Mouse (Mus musculus): ENCODE data around the gene Agk.

The Agk gene

GRCm38 (mm10) chr6:40324897-40325841 is at the start of gene Agk:
Gene Agk (plus strand): TSS chr6:40325172.
- DNase-seq: peak; percentile 54 to 58

GRCm38 (mm10) chr6:40300707-40301106 is 24.3 kb upstream of the Agk start:
- DNase-seq: no peak

GRCm38 (mm10) chr6:40303379-40303778 is 21.6 kb upstream of the Agk start:
- no peak for DNase-seq

- DNase-seq: no peak
Observed at GRCm38 (mm10) chr6:40304972-40305371, 20.0 kb upstream of the Agk start.

GRCm38 (mm10) chr6:40326341-40326740 is 1.4 kb downstream of the Agk start:
- no peak for DNase-seq

- no peak for DNase-seq
Observed at GRCm38 (mm10) chr6:40333497-40333896, 8.5 kb downstream of the Agk start.

- DNase-seq: no peak
Observed at GRCm38 (mm10) chr6:40336735-40337731, 12.1 kb downstream of the Agk start.

GRCm38 (mm10) chr6:40346959-40347771 is 22.2 kb downstream of the Agk start:
- no peak for DNase-seq

GRCm38 (mm10) chr6:40347772-40348111 is 22.8 kb downstream of the Agk start:
- DNase-seq: no peak

GRCm38 (mm10) chr6:40350041-40350440 is 25.1 kb downstream of the Agk start:
- DNase-seq: no peak

GRCm38 (mm10) chr6:40350856-40351255 is 25.9 kb downstream of the Agk start:
- DNase-seq: no peak

GRCm38 (mm10) chr6:40353360-40353759 is 28.4 kb downstream of the Agk start:
- DNase-seq: no peak

GRCm38 (mm10) chr6:40371031-40371430 is 46.1 kb downstream of the Agk start:
- no peak for DNase-seq

- DNase-seq: no peak
Observed at GRCm38 (mm10) chr6:40380181-40380580, 55.2 kb downstream of the Agk start.

- no peak for DNase-seq
Observed at GRCm38 (mm10) chr6:40381908-40382307, 56.9 kb downstream of the Agk start.

- no peak for DNase-seq
Observed at GRCm38 (mm10) chr6:40385682-40386081, 60.7 kb downstream of the Agk start.

GRCm38 (mm10) chr6:40388660-40389059 is 63.7 kb downstream of the Agk start:
- DNase-seq: no peak

GRCm38 (mm10) chr6:40390975-40391374 is 66.0 kb downstream of the Agk start:
- no peak for DNase-seq

- no peak for DNase-seq
Observed at GRCm38 (mm10) chr6:40393213-40393612, 68.2 kb downstream of the Agk start.

- no peak for DNase-seq
Observed at GRCm38 (mm10) chr6:40402031-40402430, 77.1 kb downstream of the Agk start.

GRCm38 (mm10) chr6:40403640-40404285 is 78.8 kb downstream of the Agk start:
- no peak for DNase-seq

GRCm38 (mm10) chr6:40411085-40411484 is 86.1 kb downstream of the Agk start:
- DNase-seq: no peak
